ENCODE assay signal across 17 mouse cellular contexts in genomic region chr15:75137739-75138138, GRCm38 (mm10). TPM values are rescaled to one million over a fixed set of nuclear protein-coding genes. Genes with fewer than 3 reads are reported as not detected.
"Had no signal": no experiment of that assay in that cellular context is flagged by ENCODE, and none has a peak within 500 bp of the region (broad histone marks: within the 10 kb centered on the region; RNA-seq: fewer than 3 reads in every experiment).

No protein-coding gene starts in this region.

RNA-seq across cellular contexts. Expression of gene Ly6g, which starts 17.3 kb away (rescaled TPM):
- total RNA-seq: layer of hippocampus, adult 8-10 months; layer of hippocampus, postnatal 10 days; layer of hippocampus, postnatal 36 days; left cerebral cortex, adult 2 months; left cerebral cortex, postnatal 10 days; left cerebral cortex, postnatal 36 days had no signal
- polyA plus RNA-seq: limb, embryonic 11.5 days; liver, embryonic 11.5 days; lung, embryonic 16.5 days; midbrain, embryonic 10.5 days; midbrain, embryonic 13.5 days; midbrain, embryonic 16.5 days; neural tube, embryonic 11.5 days; neural tube, embryonic 14.5 days; stomach, embryonic 14.5 days; stomach, postnatal 0 days; urinary bladder, adult 2 months had no signal

RNA-seq across cellular contexts. Expression of gene Ly6c2, which starts 26.0 kb away (rescaled TPM):
- polyA plus RNA-seq: midbrain, embryonic 10.5 days; midbrain, embryonic 13.5 days; neural tube, embryonic 11.5 days; neural tube, embryonic 14.5 days had no signal
